Mouse (Mus musculus) heart, embryonic 14.5 days (tissue): ENCODE measurements around the gene Dgkb. TPM values are rescaled to one million over a fixed set of nuclear protein-coding genes. Genes with fewer than 3 reads are reported as not detected.

ENCODE experiments used
- ATAC-seq: fragments of 200-750 bp; cut with Nextera tagmentation; 2 replicates; pipeline ENCODE4 v1.8.0; 2017; ENCODE audit warnings: low read depth, moderate TSS enrichment; ENCODE audit not compliant: insufficient number of reproducible peaks, insufficient read depth, low FRiP score
- H3K27ac ChIP-seq, 2 experiments: fragments of 200-500 bp in 1 of 2; fragments of 300-500 bp in 1 of 2; sonication (generic) in 1 of 2; replicated peaks in 1 of 2; 2 replicates each; pipeline ENCODE4 v1.5.1; 2012 to 2014; ENCODE audit warnings: low read depth in 2 of 2, low read length in 2 of 2, control low read depth in 1 of 2, mild to moderate bottlenecking in 1 of 2, mixed read lengths in 1 of 2; ENCODE audit not compliant: control insufficient read depth in 1 of 2, insufficient read depth in 1 of 2
- H3K27me3 ChIP-seq: fragments of 300-500 bp; sonication (generic); 2 replicates; pipeline ENCODE4 v1.6.1; 2014; ENCODE audit warnings: mild to moderate bottlenecking, low read length, control low read depth; ENCODE audit not compliant: control insufficient read depth, insufficient read depth
- H3K36me3 ChIP-seq: fragments of 300-500 bp; sonication (generic); 2 replicates; pipeline ENCODE4 v1.6.1; 2014; ENCODE audit warnings: mild to moderate bottlenecking, control low read depth, low read length, mixed read lengths; ENCODE audit not compliant: control insufficient read depth, insufficient read depth
- H3K4me1 ChIP-seq, 2 experiments: fragments of 200-500 bp in 1 of 2; fragments of 300-500 bp in 1 of 2; sonication (generic) in 1 of 2; 2 replicates each; pipeline ENCODE4 v1.6.1; 2012 to 2014; ENCODE audit warnings: low read length in 2 of 2, control low read depth in 1 of 2, mixed read lengths in 1 of 2; ENCODE audit not compliant: control insufficient read depth in 2 of 2, insufficient read depth in 2 of 2
- H3K4me2 ChIP-seq: fragments of 300-500 bp; sonication (generic); 2 replicates; pipeline ENCODE4 v1.6.1; 2014; ENCODE audit warnings: mild to moderate bottlenecking, low read length
- H3K4me3 ChIP-seq, 2 experiments: fragments of 200-500 bp in 1 of 2; fragments of 300-500 bp in 1 of 2; sonication (generic) in 1 of 2; 2 replicates each; pipeline ENCODE4 v1.5.1; 2012 to 2014; ENCODE audit warnings: low read length in 2 of 2, mild to moderate bottlenecking in 2 of 2, control low read depth in 1 of 2, low read depth in 1 of 2, moderate library complexity in 1 of 2; ENCODE audit not compliant: control insufficient read depth in 1 of 2, insufficient read depth in 1 of 2
- H3K9ac ChIP-seq: fragments of 300-500 bp; sonication (generic); 2 replicates; pipeline ENCODE4 v1.6.1; 2014; ENCODE audit warnings: mild to moderate bottlenecking, low read length
- H3K9me3 ChIP-seq: fragments of 300-500 bp; sonication (generic); 2 replicates; pipeline ENCODE4 v1.6.1; 2016; ENCODE audit warnings: low read length, control low read depth; ENCODE audit not compliant: control insufficient read depth
- WGBS: fragments of 180-500 bp; shearing (Covaris S2); extraction: QIAGEN DNeasy Blood & Tissue Kit; methylation state at CpG from one replicate; pipeline ENCODE4 v1.1.7; 2014; 5-methylcytosine and 5-hydroxymethylcytosine counted together
- polyA plus RNA-seq: library from polyadenylated mRNA; unstranded; fragments of >200 nt; fragmentation: Nextera tagmentation; extraction: Ambion mirVana; gene quantifications from 2 replicates; pipeline ENCODE4 v1.2.1, GENCODE M21; 2014

Dgkb gene
- polyA plus RNA-seq, 1 experiment from 2014 or later = 0.41 TPM

DNA sequence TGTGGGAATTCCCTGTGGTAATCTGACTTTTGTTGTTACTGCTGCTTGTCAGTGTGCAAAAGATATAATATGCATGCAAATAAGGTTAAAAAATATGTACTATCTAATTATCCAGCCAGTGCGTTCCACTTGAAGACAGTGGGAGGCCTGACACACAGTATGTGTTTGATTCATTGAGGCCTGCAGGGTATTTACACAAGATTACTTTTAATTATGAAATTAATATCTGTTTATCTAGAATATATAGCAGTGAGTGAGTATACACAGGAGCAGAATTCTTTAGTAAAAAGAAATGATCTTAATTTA lies 618.6 kb downstream of the Dgkb start:
- Histone ChIP-seq H3K36me3 (no peaks in the 10 kb centered on the region), H3K4me3 (no peak overlapping the region), H3K4me1 (no peaks in the 10 kb centered on the region), H3K9me3 (no peaks in the 10 kb centered on the region), H3K27me3 (no peaks in the 10 kb centered on the region), H3K4me2 (no peak overlapping the region), H3K27ac (no peak overlapping the region), H3K9ac (no peak overlapping the region)
- no peak for ATAC-seq
- WGBS = 84% methylated on average over 1 of the region's 1 CpGs

DNA sequence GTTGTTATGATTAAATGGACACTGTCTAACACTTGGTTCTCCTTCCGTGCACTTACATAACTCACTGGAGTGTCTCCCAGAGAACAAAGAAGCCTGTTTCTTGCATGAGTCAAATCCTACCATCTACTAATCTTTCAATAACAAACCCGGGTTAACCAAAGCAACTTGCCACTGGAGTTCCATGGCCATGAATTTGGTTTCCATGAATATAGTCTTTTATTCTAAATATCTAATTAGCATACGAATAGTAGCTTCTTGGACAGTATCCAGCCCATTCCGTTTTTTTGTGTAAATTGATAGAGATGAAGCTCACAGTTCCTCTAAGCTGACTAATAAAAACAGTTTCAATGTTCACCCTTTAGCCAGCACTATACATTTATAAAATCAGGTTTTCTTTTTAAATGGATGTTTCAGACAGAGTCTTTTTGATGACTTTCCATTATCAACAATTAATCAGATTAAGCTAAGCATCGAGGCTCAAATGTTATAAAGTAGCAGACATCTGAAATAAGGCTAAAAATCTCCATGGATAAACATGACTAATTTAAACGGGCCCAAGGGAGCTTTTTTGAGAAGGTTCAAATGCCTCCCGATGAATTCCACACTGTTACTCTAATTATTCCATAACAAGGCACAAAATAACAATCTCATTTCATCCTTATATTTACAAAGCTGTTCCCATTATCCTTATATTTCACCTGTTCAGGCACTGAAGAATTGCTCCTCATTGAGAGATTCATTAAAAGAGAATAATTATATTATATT lies 633.0 kb downstream of the Dgkb start:
- Histone ChIP-seq H3K27ac (no peak overlapping the region), H3K9ac (no peak overlapping the region), H3K27me3 (no peaks in the 10 kb centered on the region), H3K9me3 (no peaks in the 10 kb centered on the region), H3K36me3 (no peaks in the 10 kb centered on the region), H3K4me2 (no peak overlapping the region), H3K4me1 (no peaks in the 10 kb centered on the region), H3K4me3 (no peak overlapping the region)
- ATAC-seq = no peak
- WGBS = 70% methylated on average over 7 of the region's 7 CpGs

DNA sequence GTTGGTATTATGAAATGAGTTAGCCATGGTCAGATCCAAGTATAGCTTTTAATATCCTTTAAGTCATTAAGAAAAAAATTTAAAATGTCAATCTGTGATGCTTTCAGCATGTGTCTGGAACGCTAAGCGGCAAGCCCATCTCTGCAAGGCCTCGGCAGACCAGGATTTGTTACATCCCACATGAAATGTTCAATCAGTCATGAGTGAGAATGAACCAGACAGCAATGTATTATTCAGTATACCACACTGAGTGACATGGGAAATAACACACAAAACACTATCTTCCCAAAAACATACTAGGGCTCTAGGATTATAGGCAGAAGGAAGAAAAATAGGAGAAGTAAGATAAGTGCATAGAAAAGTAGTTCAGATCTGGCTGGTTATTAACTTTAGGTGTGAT lies 634.2 kb downstream of the Dgkb start:
- H3K27ac ChIP-seq = no peak overlapping the region
- no peaks in the 10 kb centered on the region for H3K27me3 ChIP-seq
- H3K9me3 ChIP-seq = no peaks in the 10 kb centered on the region
- H3K4me3 ChIP-seq = no peak overlapping the region
- 79% methylated on average over 3 of the region's 3 CpGs for WGBS
- no peak overlapping the region for H3K4me2 ChIP-seq
- H3K4me1 ChIP-seq = no peaks in the 10 kb centered on the region
- no peak overlapping the region for H3K9ac ChIP-seq
- H3K36me3 ChIP-seq = no peaks in the 10 kb centered on the region
- ATAC-seq = no peak

DNA sequence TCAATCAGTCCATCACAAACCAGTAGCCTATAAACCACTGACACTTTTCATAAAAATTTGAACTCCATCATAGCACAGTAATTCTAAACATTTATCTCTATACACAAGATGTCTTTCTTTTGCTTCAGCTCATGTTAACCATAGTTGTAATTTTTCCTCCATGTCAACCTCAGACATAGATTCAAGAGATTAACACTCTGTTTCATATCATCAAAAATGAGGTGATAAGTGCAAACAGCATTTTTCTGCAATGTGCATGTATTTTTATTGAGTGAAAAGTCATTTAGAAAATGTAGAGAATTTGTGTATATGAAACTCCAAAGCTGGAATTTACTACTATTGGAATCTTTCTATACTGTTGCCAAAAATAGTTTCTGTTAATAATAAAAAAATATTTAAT lies 650.7 kb downstream of the Dgkb start:
- Histone ChIP-seq H3K27me3 (no peaks in the 10 kb centered on the region), H3K9me3 (no peaks in the 10 kb centered on the region), H3K4me3 (no peak overlapping the region), H3K4me2 (no peak overlapping the region), H3K36me3 (no peaks in the 10 kb centered on the region), H3K4me1 (no peaks in the 10 kb centered on the region), H3K9ac (no peak overlapping the region), H3K27ac (no peak overlapping the region)
- no peak for ATAC-seq

DNA sequence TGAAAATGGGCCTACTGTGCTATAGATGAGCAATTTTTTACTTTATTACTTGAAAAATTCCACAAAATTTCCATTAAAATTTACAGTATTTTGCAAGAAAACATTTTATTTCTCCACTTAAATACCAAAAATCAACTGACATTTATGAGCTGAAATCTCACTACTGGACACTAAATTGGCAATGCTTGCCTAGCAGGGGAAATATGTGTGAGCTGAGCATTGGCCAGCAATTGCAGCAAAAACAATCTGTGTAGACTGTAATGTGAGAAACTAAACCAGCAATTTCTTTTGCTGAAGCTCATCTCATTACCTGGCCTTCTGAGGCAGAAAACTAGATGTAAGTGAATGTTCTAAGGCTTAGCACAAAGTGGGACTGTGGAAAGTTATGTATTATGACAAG lies 651.1 kb downstream of the Dgkb start:
- H3K27me3 ChIP-seq = no peaks in the 10 kb centered on the region
- H3K4me1 ChIP-seq = no peaks in the 10 kb centered on the region
- no peak for ATAC-seq
- H3K4me2 ChIP-seq = no peak overlapping the region
- no peaks in the 10 kb centered on the region for H3K36me3 ChIP-seq
- H3K9ac ChIP-seq = no peak overlapping the region
- H3K4me3 ChIP-seq = no peak overlapping the region
- H3K27ac ChIP-seq = no peak overlapping the region
- H3K9me3 ChIP-seq = no peaks in the 10 kb centered on the region

DNA sequence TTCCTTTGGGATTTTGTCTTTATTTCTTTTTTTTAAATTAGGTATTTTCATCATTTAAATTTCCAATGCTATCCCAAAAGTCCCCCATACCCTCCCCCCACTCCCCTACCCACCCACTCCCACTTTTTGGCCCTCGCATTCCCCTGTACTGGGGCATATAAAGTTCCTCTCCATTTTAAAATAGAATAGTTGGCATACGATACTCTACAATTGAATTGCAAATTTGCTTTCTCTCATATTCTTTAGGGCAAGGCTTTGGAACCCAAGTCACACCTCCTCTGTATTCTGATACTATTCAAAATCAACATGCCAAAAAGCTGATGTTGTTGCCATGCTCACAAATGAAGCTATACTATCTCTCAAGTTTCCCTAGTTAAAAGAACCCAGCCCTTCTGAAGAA lies 679.7 kb downstream of the Dgkb start:
- Histone ChIP-seq H3K27ac (no peak overlapping the region), H3K4me2 (no peak overlapping the region), H3K27me3 (no peaks in the 10 kb centered on the region), H3K9me3 (no peaks in the 10 kb centered on the region), H3K9ac (no peak overlapping the region), H3K4me3 (no peak overlapping the region), H3K36me3 (no peaks in the 10 kb centered on the region), H3K4me1 (no peaks in the 10 kb centered on the region)
- WGBS = 85% methylated on average over 2 of the region's 2 CpGs
- ATAC-seq = no peak

DNA sequence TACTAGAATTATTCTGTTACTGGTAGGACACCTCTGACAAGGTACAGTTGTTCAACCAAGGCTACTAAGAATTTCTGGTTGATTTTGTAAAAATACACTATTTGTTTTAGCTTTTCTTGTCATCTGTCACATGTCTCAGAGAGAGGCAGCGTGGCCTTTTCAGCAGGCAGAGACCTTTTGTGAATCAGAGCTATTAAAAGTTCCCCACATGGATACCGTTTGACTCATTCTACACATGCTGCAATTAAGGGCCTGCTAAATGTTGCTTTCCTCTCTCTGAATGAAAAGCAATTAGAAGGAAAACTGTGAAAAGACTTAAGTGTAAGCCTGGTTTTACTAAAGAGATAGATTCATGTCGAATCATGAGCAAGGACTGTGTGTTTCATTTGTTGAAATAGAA lies 683.4 kb downstream of the Dgkb start:
- no peak overlapping the region for H3K27ac ChIP-seq
- no peak overlapping the region for H3K4me2 ChIP-seq
- ATAC-seq = no peak
- 70% methylated on average over 3 of the region's 3 CpGs for WGBS
- no peaks in the 10 kb centered on the region for H3K9me3 ChIP-seq
- H3K9ac ChIP-seq = no peak overlapping the region
- no peaks in the 10 kb centered on the region for H3K27me3 ChIP-seq
- H3K4me3 ChIP-seq = no peak overlapping the region
- H3K4me1 ChIP-seq = no peaks in the 10 kb centered on the region
- no peaks in the 10 kb centered on the region for H3K36me3 ChIP-seq

DNA sequence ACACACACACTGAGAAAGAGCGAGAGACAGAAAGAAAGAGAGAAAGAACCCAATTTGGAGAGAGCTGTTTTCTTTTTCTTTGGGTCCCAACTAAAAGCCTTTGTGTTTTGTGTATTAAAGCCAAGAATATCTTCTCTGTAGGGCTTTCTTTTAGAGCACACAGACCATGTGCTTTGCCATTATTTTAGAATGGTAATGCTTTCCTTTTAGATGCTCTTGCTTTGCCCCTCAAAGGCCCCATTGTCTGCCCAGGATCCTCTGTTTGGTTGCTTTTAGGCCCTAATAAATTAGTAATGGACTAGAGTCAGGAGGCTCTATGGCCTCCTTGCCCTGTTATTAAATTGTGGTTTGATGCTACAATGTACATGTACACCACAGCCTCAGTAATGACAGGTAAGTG lies 690.7 kb downstream of the Dgkb start:
- Histone ChIP-seq H3K4me2 (no peak overlapping the region), H3K27me3 (no peaks in the 10 kb centered on the region), H3K4me3 (no peak overlapping the region), H3K9ac (no peak overlapping the region), H3K9me3 (no peaks in the 10 kb centered on the region), H3K4me1 (no peaks in the 10 kb centered on the region), H3K27ac (no peak overlapping the region), H3K36me3 (no peaks in the 10 kb centered on the region)
- ATAC-seq = no peak
- WGBS = 50% methylated on average over 1 of the region's 1 CpGs
